Comparison of ENCODE assay signal across 10 mouse cellular contexts in the genomic region with DNA sequence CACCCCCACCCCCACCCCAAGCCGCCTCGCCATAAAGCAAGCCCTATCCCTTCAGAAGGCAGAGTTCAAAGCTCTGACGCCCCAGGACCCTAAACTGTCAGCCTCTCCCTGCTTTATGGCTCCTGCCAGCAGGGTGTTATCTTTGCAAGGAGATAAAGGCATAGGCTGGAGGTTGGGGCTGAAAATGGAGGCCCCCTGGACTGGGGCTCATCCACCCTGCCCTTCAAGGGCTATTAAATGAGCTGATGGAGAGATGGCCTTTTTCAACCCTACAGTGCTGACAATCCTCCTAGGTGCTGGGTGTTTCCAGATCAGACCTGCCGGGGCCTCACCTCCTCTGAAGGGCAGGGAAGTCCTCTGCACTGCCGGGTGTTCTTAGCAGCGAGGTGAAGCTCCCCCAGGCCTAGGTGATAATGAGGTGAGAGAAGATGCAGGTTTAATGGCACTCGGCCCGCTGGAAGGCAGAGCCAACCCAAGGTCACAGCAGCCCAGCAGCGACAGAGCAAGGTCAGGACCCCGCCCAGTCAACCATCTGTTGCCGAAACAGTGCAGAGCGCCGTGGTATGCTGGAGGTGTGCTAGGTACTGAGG.
DNase-seq lines count a peak whose midpoint lies in the region; ATAC-seq and TF ChIP-seq lines count a peak whose summit lies in the region.
"Had no signal": no experiment of that assay in that cellular context is flagged by ENCODE, and none has a peak within 500 bp of the region (broad histone marks: within the 10 kb centered on the region; RNA-seq: fewer than 3 reads in every experiment).

No protein-coding gene starts in this region.

- peaks cover 49% of the 10 kb centered on the region for H3K27me3 ChIP-seq in forebrain, embryonic 10.5 days (ENCODE audit: poor library complexity, severe bottlenecking)
- H3K27me3 ChIP-seq in forebrain, postnatal 0 days (ENCODE audit: insufficient read depth, low read length), result no peaks in the 10 kb centered on the region
- no peaks in the 10 kb centered on the region for H3K27me3 ChIP-seq in hindbrain, embryonic 16.5 days (replicated peaks; ENCODE audit: control insufficient read depth, insufficient read depth, low read length)
- H3K27me3 ChIP-seq in midbrain, embryonic 13.5 days, result peaks cover 39% of the 10 kb centered on the region

- H3K9me3 ChIP-seq in forebrain, embryonic 10.5 days, result no peaks in the 10 kb centered on the region
- H3K9me3 ChIP-seq in forebrain, postnatal 0 days (ENCODE audit: low read length), result no peaks in the 10 kb centered on the region
- no peaks in the 10 kb centered on the region for H3K9me3 ChIP-seq in hindbrain, embryonic 16.5 days (ENCODE audit: control insufficient read depth, low read length)
- H3K9me3 ChIP-seq in midbrain, embryonic 13.5 days, result no peaks in the 10 kb centered on the region

- H3K27ac ChIP-seq in forebrain, embryonic 10.5 days, result peak overlapping the region; percentile 76
- no peak overlapping the region for H3K27ac ChIP-seq in forebrain, postnatal 0 days (ENCODE audit: low read depth, low read length)
- H3K27ac ChIP-seq in hindbrain, embryonic 16.5 days (ENCODE audit: low read depth, low read length), result no peak overlapping the region
- no peak overlapping the region for H3K27ac ChIP-seq in midbrain, embryonic 13.5 days
- H3K27ac ChIP-seq in layer of hippocampus, adult 2 months, result no peak overlapping the region

- H3K4me2 ChIP-seq in forebrain, postnatal 0 days (ENCODE audit: low read depth), result no peak overlapping the region
- peak overlapping the region; percentile 52 for H3K4me2 ChIP-seq in hindbrain, embryonic 16.5 days (ENCODE audit: low read length)
- peak overlapping the region; percentile 52 for H3K4me2 ChIP-seq in midbrain, embryonic 13.5 days (replicated peaks)

- no peak for DNase-seq in forebrain, embryonic 10.5 days (ENCODE audit: extremely low spot score, low spot score)
- DNase-seq in forebrain, postnatal 0 days, result no peak
- DNase-seq in embryo, embryonic 11 days, result peak; percentile 44
- no peak for DNase-seq in urinary bladder, adult 2 months (ENCODE audit: low spot score)
- DNase-seq in right cerebral cortex, postnatal 14 days, result no peak
- no peak for DNase-seq in layer of hippocampus, adult 2 months (ENCODE audit: low spot score in 2 of 2)
- DNase-seq: spleen, adult 18-20 months had no signal

- WGBS in forebrain, embryonic 10.5 days, result 21% methylated on average over 13 of the region's 13 CpGs
- 46% methylated on average over 13 of the region's 13 CpGs for WGBS in forebrain, postnatal 0 days
- WGBS in hindbrain, embryonic 16.5 days, result 36% methylated on average over 13 of the region's 13 CpGs
- WGBS in midbrain, embryonic 13.5 days, result 22% methylated on average over 13 of the region's 13 CpGs

- H3K4me1 ChIP-seq in forebrain, embryonic 10.5 days, result peaks cover 73% of the 10 kb centered on the region
- peaks cover 3% of the 10 kb centered on the region; the same call in 1 of the 2 replicates for H3K4me1 ChIP-seq in forebrain, postnatal 0 days (ENCODE audit: insufficient read depth)
- peaks cover 8% of the 10 kb centered on the region for H3K4me1 ChIP-seq in hindbrain, embryonic 16.5 days (ENCODE audit: control insufficient read depth, insufficient read depth, low read depth, low read length)
- peaks cover 43% of the 10 kb centered on the region for H3K4me1 ChIP-seq in midbrain, embryonic 13.5 days (replicated peaks)

- no peak for TF ChIP-seq CTCF in forebrain, postnatal 0 days (IDR thresholded peaks at IDR 0.05; ENCODE audit: low read depth)
- no peak for TF ChIP-seq CTCF in layer of hippocampus, adult 2 months (conservative IDR thresholded peaks at IDR 0.05)

- H3K4me3 ChIP-seq in forebrain, embryonic 10.5 days, result peak overlapping the region; percentile 40
- H3K4me3 ChIP-seq in forebrain, postnatal 0 days (ENCODE audit: low read depth, low read length), result no peak overlapping the region
- no peak overlapping the region; the same call in 1 of the 2 replicates for H3K4me3 ChIP-seq in hindbrain, embryonic 16.5 days (ENCODE audit: low read length)
- H3K4me3 ChIP-seq in midbrain, embryonic 13.5 days (replicated peaks), result peak overlapping the region; percentile 29; the same call in 1 of the 2 replicates
- no peak overlapping the region for H3K4me3 ChIP-seq in layer of hippocampus, adult 2 months
- H3K4me3 ChIP-seq: megakaryocyte, embryonic 14.5 days had no signal

- no peak for ATAC-seq in forebrain, postnatal 0 days
- ATAC-seq in hindbrain, embryonic 16.5 days, result peak; percentile 25; the same call in 1 of the 2 replicates
- peak; percentile 65 for ATAC-seq in midbrain, embryonic 13.5 days

- no peaks in the 10 kb centered on the region for H3K36me3 ChIP-seq in forebrain, embryonic 10.5 days (replicated peaks)
- H3K36me3 ChIP-seq in forebrain, postnatal 0 days (ENCODE audit: insufficient read depth), result no peaks in the 10 kb centered on the region
- no peaks in the 10 kb centered on the region for H3K36me3 ChIP-seq in hindbrain, embryonic 16.5 days (ENCODE audit: control insufficient read depth, insufficient read depth, low read length)
- no peaks in the 10 kb centered on the region for H3K36me3 ChIP-seq in midbrain, embryonic 13.5 days

- no peak overlapping the region for H3K9ac ChIP-seq in forebrain, postnatal 0 days
- peak overlapping the region; percentile 42; the same call in 1 of the 2 replicates for H3K9ac ChIP-seq in hindbrain, embryonic 16.5 days (ENCODE audit: low read depth, low read length)
- H3K9ac ChIP-seq in midbrain, embryonic 13.5 days (replicated peaks), result peak overlapping the region; percentile 44; the same call in 1 of the 2 replicates

Comparison
In these comparisons a context has a peak if more than half of its experiments do, and no peak if none do; other contexts are left out.
1. H3K4me3 ChIP-seq: peak in forebrain, embryonic 10.5 days (single experiment) and midbrain, embryonic 13.5 days (single experiment); none in forebrain, postnatal 0 days (single experiment), hindbrain, embryonic 16.5 days (single experiment) and layer of hippocampus, adult 2 months (single experiment).